Comparison of ENCODE assay signal across 8 mouse cellular contexts in genomic region chr9:15015223-15015956, GRCm38 (mm10). TPM values are rescaled to one million over a fixed set of nuclear protein-coding genes. Genes with fewer than 3 reads are reported as not detected.
DNase-seq lines count a peak whose midpoint lies in the region; ATAC-seq and TF ChIP-seq lines count a peak whose summit lies in the region.
"Had no signal": no experiment of that assay in that cellular context is flagged by ENCODE, and none has a peak within 500 bp of the region (broad histone marks: within the 10 kb centered on the region; RNA-seq: fewer than 3 reads in every experiment).

No protein-coding gene starts in this region.

- no peak for TF ChIP-seq EP300 in MEL (IDR thresholded peaks at IDR 0.05; ENCODE audit: low read depth in 1 of 2, low read length in 2 of 2)

- H3K27ac ChIP-seq in MEL (ENCODE audit: control insufficient read depth, low read depth, low read length): no peak overlapping the region
- H3K27ac ChIP-seq in bone marrow, adult 2 months (ENCODE audit: control insufficient read depth, insufficient read depth, low read depth, low read length, poor library complexity): no peak overlapping the region
- no peak overlapping the region for H3K27ac ChIP-seq in embryonic facial prominence, embryonic 14.5 days (replicated peaks; ENCODE audit: low read depth, low read length)
- H3K27ac ChIP-seq in hindbrain, embryonic 12.5 days: no peak overlapping the region
- H3K27ac ChIP-seq: limb, embryonic 12.5 days had no signal

- TF ChIP-seq RAD21 in MEL (IDR thresholded peaks at IDR 0.05; ENCODE audit: low read depth, low read length): no peak; the same call in none of the 2 replicates

- no peaks in the 10 kb centered on the region for H3K36me3 ChIP-seq in MEL (ENCODE audit: control insufficient read depth in 1 of 2, insufficient read depth in 2 of 2, low read length in 2 of 2)
- peaks cover 4% of the 10 kb centered on the region; the same call in 1 of the 2 replicates for H3K36me3 ChIP-seq in embryonic facial prominence, embryonic 14.5 days (ENCODE audit: control insufficient read depth, insufficient read depth, low read length)
- H3K36me3 ChIP-seq in hindbrain, embryonic 12.5 days: peaks cover 25% of the 10 kb centered on the region; the same call in 1 of the 2 replicates

- peaks cover 2 to 4% of the 10 kb centered on the region in 2 experiments; a peak in 3 of 4 replicates for H3K27me3 ChIP-seq in MEL (ENCODE audit: control insufficient read depth in 1 of 2, insufficient read depth in 2 of 2, low read length in 2 of 2)
- no peaks in the 10 kb centered on the region for H3K27me3 ChIP-seq in embryonic facial prominence, embryonic 14.5 days (replicated peaks; ENCODE audit: control insufficient read depth, insufficient read depth, low read length)
- no peaks in the 10 kb centered on the region for H3K27me3 ChIP-seq in hindbrain, embryonic 12.5 days
- H3K27me3 ChIP-seq: limb, embryonic 12.5 days had no signal

- WGBS in bone marrow, adult 2 months: 55% methylated on average over 7 of the region's 7 CpGs
- 59% methylated on average over 7 of the region's 7 CpGs for WGBS in embryonic facial prominence, embryonic 14.5 days
- WGBS in hindbrain, embryonic 12.5 days: 58% methylated on average over 7 of the region's 7 CpGs

- peak; percentile 95 for DNase-seq in MEL (ENCODE audit: low read depth, low spot score)
- DNase-seq in embryonic facial prominence, embryonic 14.5 days (ENCODE audit: low spot score): peak; percentile 90
- peak; percentile 79 to 85 for DNase-seq in layer of hippocampus, postnatal 10 days (ENCODE audit: low spot score in 2 of 2)
- DNase-seq in mesoderm, embryonic 11.5 days (ENCODE audit: low read depth, low spot score): peak; percentile 85
- DNase-seq in right cerebral cortex, postnatal 25 days: peak; percentile 69

- H3K79me2 ChIP-seq in MEL (ENCODE audit: control insufficient read depth, insufficient read depth, low read length, poor library complexity): no peaks in the 10 kb centered on the region

- H3K9me3 ChIP-seq in MEL (replicated peaks; ENCODE audit: insufficient read depth, low read length): no peaks in the 10 kb centered on the region
- H3K9me3 ChIP-seq in embryonic facial prominence, embryonic 14.5 days (ENCODE audit: control insufficient read depth, low read length): no peaks in the 10 kb centered on the region
- H3K9me3 ChIP-seq in hindbrain, embryonic 12.5 days (replicated peaks): no peaks in the 10 kb centered on the region
- H3K9me3 ChIP-seq: limb, embryonic 12.5 days had no signal

- no peak overlapping the region for H3K4me3 ChIP-seq in MEL (ENCODE audit: control insufficient read depth in 1 of 2, insufficient read depth in 1 of 2, low read depth in 2 of 2, low read length in 2 of 2)
- no peak overlapping the region for H3K4me3 ChIP-seq in bone marrow, adult 2 months (replicated peaks; ENCODE audit: control insufficient read depth, low read depth, low read length)
- H3K4me3 ChIP-seq in embryonic facial prominence, embryonic 14.5 days (ENCODE audit: low read depth, low read length): no peak overlapping the region
- H3K4me3 ChIP-seq in hindbrain, embryonic 12.5 days: no peak overlapping the region
- H3K4me3 ChIP-seq: limb, embryonic 12.5 days had no signal

- TF ChIP-seq POLR2A in MEL (IDR thresholded peaks at IDR 0.05; ENCODE audit: control insufficient read depth in 1 of 2, insufficient read depth in 1 of 2, low read depth in 1 of 2, low read length in 2 of 2, poor library complexity in 1 of 2): no peak
- no peak for TF ChIP-seq POLR2A in bone marrow, adult 2 months (IDR thresholded peaks at IDR 0.05; ENCODE audit: borderline replicate concordance, control insufficient read depth, low read depth, low read length)

- H3K4me1 ChIP-seq in MEL (ENCODE audit: control insufficient read depth in 1 of 2, insufficient read depth in 2 of 2, low read length in 2 of 2): peaks cover 0 to 7% of the 10 kb centered on the region in 2 experiments; a peak in 2 of 4 replicates
- peaks cover 7% of the 10 kb centered on the region for H3K4me1 ChIP-seq in bone marrow, adult 2 months (ENCODE audit: control insufficient read depth, insufficient read depth, low read length)
- H3K4me1 ChIP-seq in embryonic facial prominence, embryonic 14.5 days (ENCODE audit: control insufficient read depth, insufficient read depth, low read length): no peaks in the 10 kb centered on the region
- no peaks in the 10 kb centered on the region for H3K4me1 ChIP-seq in hindbrain, embryonic 12.5 days

- ATAC-seq in embryonic facial prominence, embryonic 14.5 days (ENCODE audit: low read depth): peak; percentile 54; the same call in 1 of the 2 replicates
- ATAC-seq in hindbrain, embryonic 12.5 days (ENCODE audit: low FRiP score): peak; percentile 78

- peak in 2 of 3 experiments; percentile 100; a peak in 5 of 6 replicates for TF ChIP-seq CTCF in MEL (IDR thresholded peaks at IDR 0.05 in 2 of 3, conservative IDR thresholded peaks at IDR 0.05 in 1 of 3; ENCODE audit: control insufficient read depth in 1 of 3, insufficient read depth in 1 of 3, low read depth in 2 of 3, low read length in 3 of 3, poor library complexity in 1 of 3, severe bottlenecking in 1 of 3)
- peak; percentile 82 for TF ChIP-seq CTCF in bone marrow, adult 2 months (IDR thresholded peaks at IDR 0.05; ENCODE audit: control insufficient read depth, insufficient read depth, low read length)

- H3K9ac ChIP-seq in MEL (ENCODE audit: control insufficient read depth, low read depth, low read length, poor library complexity, severe bottlenecking): no peak overlapping the region
- H3K9ac ChIP-seq in embryonic facial prominence, embryonic 14.5 days (ENCODE audit: low read depth, low read length): no peak overlapping the region
- no peak overlapping the region for H3K9ac ChIP-seq in hindbrain, embryonic 12.5 days
- H3K9ac ChIP-seq: limb, embryonic 12.5 days had no signal

- no peak overlapping the region for H3K4me2 ChIP-seq in embryonic facial prominence, embryonic 14.5 days (ENCODE audit: low read depth, low read length)
- no peak overlapping the region for H3K4me2 ChIP-seq in hindbrain, embryonic 12.5 days (replicated peaks)
- H3K4me2 ChIP-seq: limb, embryonic 12.5 days had no signal

TF ChIP-seq in MEL, 35 proteins besides CTCF, POLR2A, EP300 and RAD21 (continues in another document):
- TF ChIP-seq ZMIZ1 (IDR thresholded peaks at IDR 0.05; ENCODE audit: low read depth, low read length) (no peak), MYC (IDR thresholded peaks at IDR 0.05; ENCODE audit: low read depth, low read length) (0 out of 2 replicates have a peak, but pooled peaks have one; percentile 53), TAL1 (IDR thresholded peaks at IDR 0.05; ENCODE audit: low read length) (no peak), HCFC1 (IDR thresholded peaks at IDR 0.05; ENCODE audit: low read depth, low read length) (no peak), ZKSCAN1 (IDR thresholded peaks at IDR 0.05; ENCODE audit: low read depth, low read length) (no peak), TCF12 (IDR thresholded peaks at IDR 0.05; ENCODE audit: low read depth, low read length) (no peak), ETS1 (IDR thresholded peaks at IDR 0.05; ENCODE audit: low read depth, low read length) (no peak), MEF2A (IDR thresholded peaks at IDR 0.05; ENCODE audit: extremely low read depth, insufficient replicate concordance, low read depth, low read length, poor library complexity, severe bottlenecking) (no peak), TBP (IDR thresholded peaks at IDR 0.05; ENCODE audit: low read depth, low read length) (no peak), UBTF (IDR thresholded peaks at IDR 0.05; ENCODE audit: borderline replicate concordance, insufficient read depth, low read depth, low read length) (no peak), BHLHE40 (IDR thresholded peaks at IDR 0.05; ENCODE audit: borderline replicate concordance, low read depth, low read length) (peak; percentile 41; the same call in 1 of the 2 replicates), ZC3H11A (IDR thresholded peaks at IDR 0.05; ENCODE audit: low read depth, low read length) (peak; percentile 100), GABPA (IDR thresholded peaks at IDR 0.05; ENCODE audit: low read depth, low read length) (no peak), MAZ (IDR thresholded peaks at IDR 0.05; ENCODE audit: low read depth, low read length) (no peak), USF1 (IDR thresholded peaks at IDR 0.05; ENCODE audit: low read depth, low read length) (no peak), MAFK (IDR thresholded peaks at IDR 0.05; ENCODE audit: borderline replicate concordance, low read depth, low read length) (no peak), ELF1 (IDR thresholded peaks at IDR 0.05; ENCODE audit: low read depth, low read length) (no peak), ZNF384 (IDR thresholded peaks at IDR 0.05; ENCODE audit: low read depth, low read length) (0 out of 2 replicates have a peak, but pooled peaks have one; percentile 42), SIN3A (IDR thresholded peaks at IDR 0.05; ENCODE audit: low read length) (peak; percentile 56; the same call in 1 of the 2 replicates), CHD2 (IDR thresholded peaks at IDR 0.05; ENCODE audit: low read length) (no peak), CHD1 (IDR thresholded peaks at IDR 0.05; ENCODE audit: low read depth, low read length) (no peak), NRF1 (IDR thresholded peaks at IDR 0.05; ENCODE audit: insufficient read depth, low read depth, low read length, poor library complexity, severe bottlenecking) (no peak), JUND (IDR thresholded peaks at IDR 0.05; ENCODE audit: low read depth, low read length) (no peak; the same call in 1 of the 2 replicates), KAT2A (conservative IDR thresholded peaks at IDR 0.05; ENCODE audit: low read depth, low read length) (no peak), POLR2AphosphoS2 (IDR thresholded peaks at IDR 0.05; ENCODE audit: low read length) (no peak), SMC3 (IDR thresholded peaks at IDR 0.05; ENCODE audit: low read depth, low read length) (peak; percentile 100), GATA1 (IDR thresholded peaks at IDR 0.05; ENCODE audit: low read depth, low read length) (peak; percentile 56), E2F4 (IDR thresholded peaks at IDR 0.05; ENCODE audit: borderline replicate concordance, low read depth, low read length) (no peak), MYB (IDR thresholded peaks at IDR 0.05; ENCODE audit: low read depth, low read length) (no peak)

RNA-seq across cellular contexts. Expression of gene Panx1, which starts 29.9 kb away (rescaled TPM):
- 10.6 and 12.5 TPM in 2 replicates for total RNA-seq in MEL (2012; rRNA removed)
- polyA plus RNA-seq in MEL (2012; ENCODE audit: insufficient read depth in 1 of 2, insufficient read length in 2 of 2, low read depth in 1 of 2, low replicate concordance in 2 of 2, missing spikeins in 1 of 2): 10 to 100 TPM in 1 of 2 experiments, not detected in 1; 20.3 TPM
- polyA plus RNA-seq in bone marrow, adult 2 months (2011; ENCODE audit: insufficient read depth, insufficient read length, low replicate concordance, missing spikeins): 6.9 and 11.4 TPM in 2 replicates
- polyA plus RNA-seq in embryonic facial prominence, embryonic 14.5 days (2014; fragmentation: Nextera tagmentation; extraction: Ambion mirVana): 48.3 and 53.9 TPM in 2 replicates
- 104 and 114 TPM in 2 replicates for polyA plus RNA-seq in hindbrain, embryonic 12.5 days (2016; fragmentation: Nextera tagmentation; extraction: Ambion mirVana)
- 10 to 100 TPM; 67.9 to 68.7 TPM for total RNA-seq in layer of hippocampus, postnatal 10 days (2021)
